Mouse (Mus musculus): ENCODE results near the gene Ndufb2.

The Ndufb2 gene

DNA sequence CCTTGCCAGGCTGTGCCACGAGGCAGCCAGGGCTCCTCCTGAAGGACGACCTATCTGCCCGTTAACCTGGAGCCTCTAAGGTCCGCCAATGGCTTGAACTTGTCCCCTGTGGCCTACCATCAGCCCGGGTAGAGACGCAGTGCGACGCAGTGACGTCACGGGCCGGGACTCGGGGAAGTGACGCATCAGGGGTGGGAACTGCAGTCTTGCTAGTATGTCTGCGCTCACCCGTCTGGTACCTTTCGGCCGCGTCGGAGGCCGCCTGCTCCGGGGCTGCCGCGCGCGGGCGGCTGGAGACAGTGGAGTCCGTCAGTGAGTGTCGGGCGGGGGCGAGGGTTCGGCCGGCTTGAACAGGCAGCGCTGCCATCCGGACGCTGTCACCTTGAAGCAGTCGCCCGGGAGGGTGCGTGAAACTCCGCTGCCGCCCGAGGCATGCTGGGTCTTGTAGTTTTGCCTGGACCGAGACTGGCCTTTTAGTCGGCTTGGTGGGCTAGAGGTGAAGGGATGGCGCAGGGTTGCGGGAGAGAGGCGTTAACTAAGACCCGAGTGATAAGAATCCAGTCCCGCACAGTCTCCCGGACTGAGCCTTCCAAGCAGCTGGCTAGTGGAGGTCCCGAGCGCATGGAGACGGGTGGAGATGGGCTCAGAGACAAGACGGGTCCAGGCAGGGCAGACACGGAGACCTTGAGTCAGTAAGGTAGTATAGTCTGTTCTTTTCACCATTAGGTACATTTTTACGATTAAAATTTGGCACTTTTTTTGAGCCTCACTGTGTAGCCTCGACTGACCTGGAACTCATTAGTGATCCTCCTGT, at the start of gene Ndufb2:
Gene Ndufb2 (plus strand): TSS at position 174 of the 814 bp plus-strand sequence.
- peak; percentile 92 for DNase-seq (ENCODE audit: low spot score)

DNA sequence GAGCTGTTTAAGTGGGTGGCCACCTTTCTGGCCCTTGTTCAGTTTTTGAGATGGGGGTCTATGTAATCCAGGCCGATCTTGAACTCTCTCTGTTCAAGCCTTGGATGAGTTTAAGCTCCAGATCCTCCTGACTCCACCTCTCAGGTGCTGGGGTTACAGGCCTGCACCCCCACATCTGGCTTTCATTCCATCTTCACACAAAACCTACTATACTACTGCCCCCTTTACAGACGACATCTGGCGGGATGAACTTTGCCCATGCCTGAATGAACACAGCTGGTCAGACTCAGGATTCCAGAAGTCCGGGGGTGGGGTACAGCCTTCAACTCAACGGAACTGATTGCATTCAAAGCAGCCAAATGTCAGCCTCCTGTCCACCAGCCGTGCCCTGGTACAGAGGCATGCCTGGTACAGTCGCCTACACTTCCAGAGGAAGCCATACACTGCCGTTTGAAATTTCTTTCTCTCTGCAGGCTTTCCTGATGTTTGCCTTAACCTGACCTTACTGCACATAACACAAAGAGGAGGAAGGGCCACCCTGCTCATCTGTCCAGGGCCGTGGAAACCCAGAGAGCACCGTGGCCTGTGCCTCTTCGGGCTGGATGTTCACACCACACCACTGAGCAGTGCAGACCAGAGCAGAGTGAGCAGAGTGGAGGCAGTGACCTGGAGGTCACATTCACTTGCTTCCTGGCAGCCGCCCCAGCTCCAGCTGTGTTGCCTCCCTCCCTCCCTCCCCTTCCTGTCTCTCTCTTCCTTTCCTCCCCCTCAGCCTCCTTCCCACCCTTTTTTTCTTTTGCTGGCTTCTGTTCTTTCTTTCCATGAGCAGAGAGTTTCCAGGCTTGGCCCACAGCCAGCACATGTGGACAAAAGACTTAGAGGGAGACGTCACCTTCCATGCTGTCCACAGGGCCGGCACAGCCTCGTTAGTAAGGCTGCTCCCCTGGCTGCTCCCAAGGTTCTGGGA, 49.5 kb upstream of the Ndufb2 start:
- peak; percentile 64 for DNase-seq (ENCODE audit: low spot score)

DNA sequence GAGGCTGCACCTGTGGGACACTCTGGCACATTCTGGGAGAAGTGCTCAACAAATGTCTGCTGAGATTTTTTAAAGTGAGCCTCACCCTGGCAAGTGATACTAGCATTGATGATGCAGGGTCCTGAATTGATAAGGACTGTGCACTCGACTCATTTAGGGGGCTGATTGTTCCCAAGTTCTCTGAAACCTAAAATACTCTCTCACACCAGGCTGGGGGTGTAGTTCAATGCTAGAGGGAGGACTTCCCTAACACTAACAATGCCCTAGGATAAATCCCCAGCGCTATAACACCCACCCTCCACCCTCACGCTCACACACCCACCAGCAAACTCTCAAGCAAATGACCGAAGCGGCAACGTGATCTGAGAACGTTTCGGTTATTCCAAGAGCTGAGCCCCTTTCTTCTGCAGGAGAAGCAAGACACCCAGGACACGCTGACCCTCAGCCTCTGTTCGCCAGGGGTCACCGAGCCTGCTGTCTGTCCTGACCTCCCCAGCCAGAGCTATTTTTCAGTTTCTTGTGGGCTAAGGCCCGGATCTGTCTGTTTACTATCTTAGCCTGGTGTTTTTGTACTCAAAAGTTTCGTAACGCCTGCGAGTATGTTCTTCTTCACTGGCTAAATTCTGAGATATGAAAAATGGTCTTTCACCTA, 48.5 kb upstream of the Ndufb2 start:
- DNase-seq (ENCODE audit: low spot score), result no peak

DNA sequence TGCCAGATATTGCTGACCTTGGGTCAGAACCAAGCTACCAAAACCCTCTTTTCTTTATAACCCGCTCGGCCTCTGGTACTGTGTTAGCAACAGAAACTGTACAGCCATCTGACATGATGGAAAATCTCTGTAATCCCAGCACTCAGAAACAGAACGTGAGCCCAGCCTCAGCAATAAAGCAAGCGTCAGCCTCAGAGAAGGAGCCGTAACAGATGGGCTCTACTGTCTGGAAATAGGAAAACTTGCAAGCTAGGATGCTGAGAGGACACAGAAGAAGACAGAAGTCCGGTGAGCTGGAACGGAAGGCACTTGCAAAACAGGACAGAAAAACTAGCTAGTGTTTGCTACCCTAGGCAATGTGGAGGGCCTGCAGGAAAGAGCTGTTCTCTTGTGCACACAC, 46.9 kb upstream of the Ndufb2 start:
- no peak for DNase-seq (ENCODE audit: low spot score)

- no peak for DNase-seq (ENCODE audit: low spot score)
These were observed 44.3 kb upstream of the Ndufb2 start for GRCm38 (mm10) chr6:39548030-39548429.

DNA sequence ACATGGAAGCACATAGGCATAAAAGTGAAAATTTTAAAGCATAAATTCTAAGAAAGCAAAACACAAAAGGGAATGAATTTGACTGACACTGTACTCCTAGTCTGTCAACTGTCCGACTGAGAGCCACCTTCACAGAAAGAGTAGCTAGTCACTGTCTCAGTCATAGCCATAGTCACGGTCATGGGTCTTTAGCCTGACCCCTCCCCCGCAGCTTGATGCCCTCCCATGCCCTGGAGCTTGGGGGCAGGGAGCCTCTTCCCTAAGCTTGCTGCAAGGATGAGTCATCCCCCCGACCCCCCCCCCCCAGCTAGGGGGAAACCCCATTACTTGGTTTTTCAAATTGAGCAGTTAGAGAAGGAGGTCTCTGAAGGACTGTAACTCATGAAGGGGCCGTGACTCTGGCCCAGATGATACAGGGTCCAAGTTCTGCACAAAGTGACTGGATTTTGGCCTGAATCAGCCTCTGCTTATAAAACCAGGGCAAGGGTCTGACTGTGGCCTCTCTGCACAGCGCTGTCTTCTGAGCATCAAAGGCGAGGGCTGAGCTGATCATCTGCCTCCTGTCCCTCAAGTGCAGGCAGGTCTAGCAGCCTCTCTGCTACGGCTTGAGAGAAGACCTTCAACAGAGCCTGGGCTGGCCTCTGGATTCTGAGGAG, 40.3 kb upstream of the Ndufb2 start:
- no peak for DNase-seq (ENCODE audit: low spot score)

- no peak for DNase-seq (ENCODE audit: low spot score)
These were observed 37.3 kb upstream of the Ndufb2 start for GRCm38 (mm10) chr6:39554888-39555647.

- no peak for DNase-seq (ENCODE audit: low spot score)
These were observed 36.8 kb upstream of the Ndufb2 start for GRCm38 (mm10) chr6:39555648-39555945.

DNA sequence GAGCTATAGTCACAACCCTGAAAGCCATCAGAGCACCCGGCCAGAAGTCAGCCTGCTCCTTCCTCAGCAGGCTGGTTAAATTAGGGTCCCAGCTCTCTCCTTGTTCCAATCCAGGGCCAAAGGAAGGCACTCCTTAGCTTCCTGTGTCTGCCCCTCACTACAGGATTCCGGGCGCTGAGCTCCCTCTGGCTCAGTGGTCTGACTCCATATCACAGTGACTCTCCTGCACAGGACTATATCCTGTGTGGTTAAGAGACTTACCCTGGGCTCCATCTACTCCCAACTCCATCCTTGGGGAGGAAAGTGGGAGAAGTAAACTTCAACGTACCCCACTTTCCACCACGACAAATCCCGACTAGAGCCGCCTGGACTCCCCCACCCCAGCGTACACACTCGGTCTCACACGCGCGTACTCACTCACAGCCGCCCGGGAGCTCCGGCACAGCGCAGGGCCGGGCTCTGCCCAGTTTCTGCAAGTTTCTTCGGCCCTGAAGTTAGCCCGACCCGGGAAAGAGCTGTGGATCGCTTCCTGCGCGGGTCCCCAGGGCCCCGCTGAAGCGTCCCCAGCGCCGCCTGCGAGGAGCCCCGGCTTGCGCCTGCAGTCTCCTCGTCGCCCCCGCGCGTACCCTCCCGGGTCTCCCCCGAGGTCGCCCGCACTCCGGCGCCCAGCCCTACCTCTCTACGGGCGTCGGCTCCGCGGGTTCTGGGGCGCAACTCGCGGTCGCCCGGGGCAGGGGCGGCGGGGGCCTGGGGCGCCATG, 35.3 kb upstream of the Ndufb2 start:
- peak; percentile 35 for DNase-seq (ENCODE audit: low spot score)

- DNase-seq (ENCODE audit: low spot score), result peak; percentile 80
These were observed 34.6 kb upstream of the Ndufb2 start, which contains the start of gene Dennd2a for GRCm38 (mm10) chr6:39557723-39558261. Gene Dennd2a (minus strand): TSS chr6:39557867.

- no peak for DNase-seq (ENCODE audit: low spot score)
These were observed 33.0 kb upstream of the Ndufb2 start for GRCm38 (mm10) chr6:39559276-39559939.

DNA sequence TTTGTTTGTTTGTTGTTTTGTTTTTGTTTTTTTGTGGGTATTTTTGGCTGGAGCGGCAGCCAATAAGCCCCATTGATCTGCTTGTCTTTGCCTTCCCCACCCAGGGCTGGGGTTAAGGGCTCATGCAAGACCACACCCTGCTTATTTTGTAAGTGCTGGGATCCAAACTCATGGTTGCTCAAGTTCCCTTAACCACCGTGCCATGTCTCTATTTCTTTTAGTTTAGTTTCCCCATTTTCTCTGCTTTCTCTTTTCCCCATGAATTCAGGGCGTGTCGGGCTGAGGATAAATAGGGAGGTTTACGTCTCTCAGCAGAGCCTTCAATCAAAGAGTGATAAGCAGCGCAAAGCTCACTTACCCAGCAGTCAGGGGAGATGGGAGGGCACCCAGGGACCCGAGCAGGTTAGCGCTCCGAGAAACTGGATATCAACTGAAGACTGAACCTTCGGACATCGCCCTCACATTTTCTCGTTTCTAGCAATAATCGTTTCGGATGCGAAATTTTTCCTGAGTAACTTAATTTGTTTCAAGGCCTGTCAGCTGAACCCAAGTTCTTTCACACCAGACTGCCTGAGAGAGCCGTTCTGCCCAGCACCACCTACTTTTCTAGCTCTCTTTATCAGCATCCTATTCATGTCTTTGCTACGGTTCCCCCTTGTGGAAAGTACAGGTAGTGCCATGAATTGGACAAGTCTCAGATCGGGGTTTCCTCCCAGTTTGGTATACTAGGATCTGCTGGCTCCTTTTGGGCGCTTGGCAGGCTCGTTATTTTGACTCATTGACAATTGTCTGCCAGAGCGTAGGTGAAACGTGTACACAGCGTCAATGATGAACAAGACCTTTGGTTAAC, 30.0 kb upstream of the Ndufb2 start:
- peak; percentile 63 for DNase-seq (ENCODE audit: low spot score)

- no peak for DNase-seq (ENCODE audit: low spot score)
These were observed 24.8 kb upstream of the Ndufb2 start for GRCm38 (mm10) chr6:39567528-39567927.

GRCm38 (mm10) chr6:39570426-39570825, 21.9 kb upstream of the Ndufb2 start:
- no peak for DNase-seq (ENCODE audit: low spot score)

GRCm38 (mm10) chr6:39573791-39574554, 18.4 kb upstream of the Ndufb2 start, which contains the start of gene Adck2:
Gene Adck2 (plus strand): TSS chr6:39573873.
- peak; percentile 82 for DNase-seq (ENCODE audit: low spot score)

DNA sequence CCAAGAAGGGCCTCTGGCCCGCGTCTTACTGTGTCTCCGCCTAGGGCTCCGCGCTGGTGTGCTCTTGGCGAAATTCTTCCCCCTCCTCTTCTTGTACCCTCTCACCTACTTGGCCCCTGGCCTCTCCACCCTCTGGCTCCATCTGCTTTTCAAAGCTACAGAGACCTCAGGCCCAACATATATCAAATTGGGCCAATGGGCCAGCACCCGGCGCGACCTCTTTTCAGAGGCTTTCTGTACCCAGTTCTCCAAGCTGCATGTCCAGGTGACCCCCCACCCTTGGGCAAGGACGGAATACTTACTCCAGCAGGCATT, 17.9 kb upstream of the Ndufb2 start:
- DNase-seq (ENCODE audit: low spot score), result no peak

DNA sequence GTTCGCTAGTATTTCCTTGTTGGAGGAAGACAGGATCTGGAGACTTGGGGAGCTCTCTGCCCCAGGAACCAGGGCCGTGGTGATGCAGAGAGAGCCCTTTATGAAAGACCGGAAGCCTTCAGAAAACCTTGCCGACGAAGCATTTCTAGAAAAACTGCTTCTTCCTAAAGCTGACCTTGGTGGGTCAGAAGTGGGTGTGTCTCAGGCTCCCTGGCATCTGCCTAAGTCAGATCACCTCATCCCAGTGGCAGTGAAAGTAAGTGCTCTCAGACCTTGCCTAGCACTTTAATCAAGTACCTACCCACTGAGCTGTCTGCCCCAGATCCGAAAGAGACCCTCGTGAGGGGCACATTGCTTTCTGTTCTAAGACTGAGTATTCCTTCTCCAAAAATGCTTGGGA, 17.4 kb upstream of the Ndufb2 start:
- DNase-seq (ENCODE audit: low spot score), result no peak

GRCm38 (mm10) chr6:39579552-39579951, 12.8 kb upstream of the Ndufb2 start:
- DNase-seq (ENCODE audit: low spot score), result no peak
